Mouse (Mus musculus) heart, postnatal 0 days (tissue): ENCODE results near the gene Tyw3. TPM values are rescaled to one million over a fixed set of nuclear protein-coding genes. Genes with fewer than 3 reads are reported as not detected.

Experiments
- ATAC-seq: fragments of 200-750 bp; cut with Nextera tagmentation; 2 replicates; pipeline ENCODE4 v1.8.0; 2017; ENCODE audit warnings: low read depth, moderate number of reproducible peaks, moderate library complexity; ENCODE audit not compliant: insufficient read depth
- DNase-seq: peaks from one replicate; pipeline ENCODE4 v3.0.0-alpha.2; 2016; ENCODE audit warnings: low spot score
- H3K27ac ChIP-seq: fragments of 300-500 bp; sonication (generic); 2 replicates; pipeline ENCODE4 v1.5.1; 2014; ENCODE audit warnings: low read depth, mild to moderate bottlenecking
- H3K27me3 ChIP-seq: fragments of 300-500 bp; sonication (generic); 2 replicates; pipeline ENCODE4 v1.6.1; 2014; ENCODE audit warnings: low read length, mixed read lengths; ENCODE audit not compliant: control insufficient read depth, insufficient read depth
- H3K36me3 ChIP-seq: fragments of 300-500 bp; sonication (generic); replicated peaks from 2 replicates; pipeline ENCODE4 v1.6.1; 2014; ENCODE audit warnings: low read length, mixed read lengths; ENCODE audit not compliant: control insufficient read depth, insufficient read depth
- H3K4me1 ChIP-seq: fragments of 300-500 bp; sonication (generic); 2 replicates; pipeline ENCODE4 v1.6.1; 2014; ENCODE audit warnings: antibody characterized with exemption; ENCODE audit not compliant: control insufficient read depth, insufficient read depth
- H3K4me2 ChIP-seq: fragments of 300-500 bp; sonication (generic); 2 replicates; pipeline ENCODE4 v1.6.1; 2014; ENCODE audit warnings: low read depth, mild to moderate bottlenecking, low read length, moderate library complexity
- H3K4me3 ChIP-seq: fragments of 300-500 bp; sonication (generic); 2 replicates; pipeline ENCODE4 v1.5.1; 2014; ENCODE audit warnings: low read depth, low read length
- H3K9ac ChIP-seq: fragments of 300-500 bp; sonication (generic); replicated peaks from 2 replicates; pipeline ENCODE4 v1.6.1; 2014; ENCODE audit warnings: low read depth, low read length, mixed read lengths
- H3K9me3 ChIP-seq: fragments of 300-500 bp; sonication (generic); replicated peaks from 2 replicates; pipeline ENCODE4 v1.6.1; 2016; ENCODE audit warnings: low read length; ENCODE audit not compliant: control insufficient read depth
- CTCF ChIP-seq: IDR thresholded peaks from 2 replicates; pipeline ENCODE4 v1.5.1; 2016; ENCODE audit warnings: antibody characterized with exemption, control low read depth, low read depth
- EP300 ChIP-seq: IDR thresholded peaks from 2 replicates; pipeline ENCODE4 v1.6.1; 2016; ENCODE audit warnings: antibody characterized with exemption, low read depth
- WGBS: fragments of 180-500 bp; shearing (Covaris S2); extraction: QIAGEN DNeasy Blood & Tissue Kit; methylation state at CpG from one replicate; pipeline ENCODE4 v1.1.7; 2014; 5-methylcytosine and 5-hydroxymethylcytosine counted together
- polyA plus RNA-seq: library from polyadenylated mRNA; unstranded; fragments of >200 nt; fragmentation: Nextera tagmentation; extraction: Ambion mirVana; gene quantifications from 2 replicates; pipeline ENCODE4 v1.2.1, GENCODE M21; 2015
- total RNA-seq: library from RNA; depleted of rRNA; stranded (reverse); fragments of >200 nt; gene quantifications from 2 replicates; pipeline ENCODE4 v1.2.3, GENCODE M21; 2014; ENCODE audit warnings: low replicate concordance

The Tyw3 gene
- total and polyA plus RNA-seq, 2 experiments from 2014 or later, result 6.6 to 11.7 TPM

DNA sequence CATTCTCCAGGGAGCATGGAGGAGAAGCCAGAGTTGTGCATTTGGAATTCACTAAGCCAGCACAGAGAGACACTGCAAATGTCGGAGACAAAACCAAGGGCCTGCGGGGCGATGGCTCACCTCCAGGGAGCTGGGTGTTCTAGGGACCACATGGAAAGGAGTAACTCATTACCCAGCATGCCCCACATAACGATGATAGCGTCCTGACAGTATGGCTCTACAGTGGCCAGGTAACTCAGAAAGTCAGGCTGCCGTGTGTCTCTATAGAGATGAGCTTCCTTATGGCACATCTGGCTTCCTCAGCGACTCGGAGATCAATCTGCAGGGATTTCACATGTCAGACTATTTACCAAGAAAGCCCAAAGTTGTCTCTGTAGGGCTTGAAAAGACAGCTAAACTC is 17.9 kb upstream of the Tyw3 start:
- 92% methylated on average over 8 of the region's 8 CpGs for WGBS
- Histone ChIP-seq H3K36me3 (peaks cover 17% of the 10 kb centered on the region; the same call in 1 of the 2 replicates), H3K4me1 (no peaks in the 10 kb centered on the region), H3K4me3 (no peak overlapping the region), H3K27ac (no peak overlapping the region), H3K27me3 (no peaks in the 10 kb centered on the region), H3K9me3 (no peaks in the 10 kb centered on the region), H3K4me2 (no peak overlapping the region), H3K9ac (no peak overlapping the region)
- DNase-seq (no peak), ATAC-seq (no peak)
- no peak for TF ChIP-seq CTCF
- no peak for TF ChIP-seq EP300

DNA sequence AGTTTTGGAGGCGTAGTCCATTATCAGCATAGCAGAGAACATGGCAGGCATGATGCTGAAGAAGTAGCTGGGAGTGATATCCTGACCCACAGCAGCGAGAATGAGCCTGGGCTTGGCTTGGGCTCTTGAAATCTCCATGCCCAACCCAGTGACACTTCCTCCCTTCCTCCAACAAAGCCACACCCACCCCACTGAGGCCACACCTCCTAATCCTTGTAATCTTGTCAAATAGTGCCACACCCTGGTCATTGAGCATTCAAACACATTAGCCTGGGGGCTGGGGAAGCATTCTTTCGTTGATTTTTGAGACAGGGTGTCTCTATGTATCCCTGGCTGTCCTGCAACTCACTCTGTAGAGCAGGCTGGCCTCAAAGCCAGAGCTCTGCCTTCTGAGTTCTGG is 15.0 kb upstream of the Tyw3 start:
- no peak for ATAC-seq
- Histone ChIP-seq H3K36me3 (peaks cover 18% of the 10 kb centered on the region; the same call in 1 of the 2 replicates), H3K27ac (no peak overlapping the region), H3K9me3 (no peaks in the 10 kb centered on the region), H3K4me1 (no peaks in the 10 kb centered on the region), H3K9ac (no peak overlapping the region), H3K27me3 (no peaks in the 10 kb centered on the region), H3K4me3 (no peak overlapping the region), H3K4me2 (no peak overlapping the region)
- WGBS, result 86% methylated on average over 3 of the region's 3 CpGs
- TF ChIP-seq EP300 (no peak), CTCF (no peak)
- DNase-seq, result no peak

DNA sequence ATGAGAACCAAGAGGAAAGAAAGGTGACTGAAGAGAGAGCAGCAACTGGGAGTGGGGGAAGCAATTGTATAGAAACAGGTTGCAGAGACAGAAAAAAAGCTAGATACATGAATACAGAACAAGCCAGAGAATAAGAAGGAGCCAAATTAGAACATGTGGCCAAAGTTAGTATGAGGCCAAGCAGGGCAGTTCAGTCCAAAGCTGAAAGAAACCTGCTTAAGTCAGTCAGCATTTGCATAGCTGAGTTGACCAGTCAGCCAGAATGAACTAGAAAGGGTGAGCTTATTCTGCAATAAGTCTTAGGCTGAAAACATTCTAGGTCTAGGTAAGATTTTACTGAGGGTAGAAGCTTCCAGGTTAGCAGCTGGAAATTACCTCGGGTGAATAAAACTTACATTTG is 11.0 kb upstream of the Tyw3 start:
- Histone ChIP-seq H3K4me1 (no peaks in the 10 kb centered on the region), H3K9me3 (no peaks in the 10 kb centered on the region), H3K36me3 (peaks cover 22% of the 10 kb centered on the region; the same call in 1 of the 2 replicates), H3K27me3 (no peaks in the 10 kb centered on the region), H3K27ac (no peak overlapping the region), H3K4me3 (no peak overlapping the region), H3K4me2 (no peak overlapping the region), H3K9ac (no peak overlapping the region)
- DNase-seq (no peak), ATAC-seq (no peak)
- 63% methylated on average over 1 of the region's 1 CpGs for WGBS
- TF ChIP-seq CTCF (no peak), EP300 (no peak)

DNA sequence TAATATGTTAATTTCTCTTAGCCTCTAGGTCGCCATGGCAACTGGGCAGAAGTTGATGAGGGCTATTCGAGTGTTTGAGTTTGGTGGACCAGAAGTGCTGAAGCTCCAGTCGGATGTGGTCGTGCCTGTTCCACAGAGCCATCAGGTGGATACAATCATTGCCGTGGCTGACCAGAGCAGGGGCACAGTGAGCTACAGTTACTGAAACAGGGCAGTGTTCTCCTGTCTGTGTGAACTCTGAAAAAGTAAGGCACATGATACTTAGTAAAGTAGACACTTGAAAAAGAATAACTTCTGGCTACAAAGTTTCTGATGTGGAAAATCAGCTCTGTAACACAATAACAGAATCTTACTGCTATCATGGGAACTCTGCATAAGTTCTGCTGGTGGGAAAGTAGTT is 8.0 kb upstream of the Tyw3 start:
- Histone ChIP-seq H3K4me2 (no peak overlapping the region), H3K4me3 (no peak overlapping the region), H3K27ac (no peak overlapping the region), H3K36me3 (peaks cover 15% of the 10 kb centered on the region; the same call in 1 of the 2 replicates), H3K9ac (no peak overlapping the region), H3K4me1 (no peaks in the 10 kb centered on the region), H3K9me3 (no peaks in the 10 kb centered on the region), H3K27me3 (no peaks in the 10 kb centered on the region)
- no peak for ATAC-seq
- TF ChIP-seq CTCF, result no peak
- no peak for TF ChIP-seq EP300
- DNase-seq, result no peak
- 70% methylated on average over 5 of the region's 5 CpGs for WGBS

DNA sequence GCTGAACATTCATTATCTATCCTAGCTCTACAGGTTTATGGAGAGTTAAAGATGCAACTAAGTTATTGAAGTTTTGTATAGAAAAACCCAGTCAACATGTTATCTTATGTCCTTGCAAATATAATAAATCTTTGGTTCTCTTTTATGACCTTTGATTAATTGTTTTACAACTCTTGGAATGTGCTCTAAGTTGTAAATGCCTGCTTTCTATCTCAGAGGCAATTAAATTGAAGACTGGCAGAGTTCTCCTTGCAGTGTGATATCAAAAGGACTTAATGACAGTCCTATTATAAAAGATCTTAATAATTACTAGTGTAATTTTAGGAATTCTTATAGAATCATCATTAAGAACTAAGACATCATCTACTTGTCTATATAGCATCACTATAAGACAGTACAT is 5.2 kb upstream of the Tyw3 start:
- Histone ChIP-seq H3K4me3 (no peak overlapping the region), H3K9me3 (no peaks in the 10 kb centered on the region), H3K36me3 (peaks cover 15% of the 10 kb centered on the region; the same call in 1 of the 2 replicates), H3K9ac (no peak overlapping the region), H3K27me3 (no peaks in the 10 kb centered on the region), H3K27ac (no peak overlapping the region), H3K4me1 (0 out of 2 replicates have a peak, but pooled peaks cover 4% of the 10 kb centered on the region), H3K4me2 (no peak overlapping the region)
- ATAC-seq (no peak), DNase-seq (no peak)
- TF ChIP-seq EP300 (no peak), CTCF (no peak)

DNA sequence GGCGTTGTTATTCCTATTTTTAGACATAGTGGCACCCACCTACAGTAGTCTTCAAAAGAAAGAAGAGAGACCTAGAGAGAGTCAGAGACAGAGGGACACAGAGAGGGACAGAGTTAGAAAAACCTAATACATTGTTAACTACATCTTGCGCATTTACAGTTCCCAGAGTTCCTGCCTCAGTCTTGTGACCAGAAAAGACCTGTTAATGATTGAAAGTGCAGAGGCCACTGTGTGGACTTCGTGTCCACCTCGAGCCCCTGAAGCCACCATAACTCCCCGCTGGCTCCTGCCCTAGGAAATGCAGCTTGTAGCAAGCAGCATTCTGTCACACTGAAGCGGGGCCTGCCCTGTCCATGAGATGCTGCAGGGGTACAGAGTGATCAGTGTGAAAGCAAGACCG is 657 bp upstream of the Tyw3 start:
- H3K4me3 ChIP-seq, result peak overlapping the region; percentile 86
- peak overlapping the region; percentile 86 for H3K4me2 ChIP-seq
- DNase-seq, result no peak
- H3K36me3 ChIP-seq, result peaks cover 18% of the 10 kb centered on the region
- peak overlapping the region; percentile 75 for H3K9ac ChIP-seq
- ATAC-seq, result no peak
- TF ChIP-seq CTCF, result no peak
- no peak for TF ChIP-seq EP300
- WGBS, result 35% methylated on average over 7 of the region's 7 CpGs
- H3K27me3 ChIP-seq, result no peaks in the 10 kb centered on the region
- 0 out of 2 replicates have a peak, but pooled peaks cover 7% of the 10 kb centered on the region for H3K4me1 ChIP-seq
- H3K27ac ChIP-seq, result peak overlapping the region; percentile 94
- no peaks in the 10 kb centered on the region for H3K9me3 ChIP-seq
